Mouse (Mus musculus): Measurements from ENCODE around the gene Ythdf2. TPM values are rescaled to one million over a fixed set of nuclear protein-coding genes. Genes with fewer than 3 reads are reported as not detected.

The Ythdf2 gene
- 87.7 and 97.8 TPM in 2 replicates for polyA plus RNA-seq (2015; fragmentation: Nextera tagmentation; extraction: Ambion mirVana)

- H3K27ac ChIP-seq (ENCODE audit: low read length): peak within 1 kb of the TSS; percentile 85
- H3K36me3 ChIP-seq (ENCODE audit: control insufficient read depth, insufficient read depth, low read length): peaks cover 4% of the 10 kb centered on the region
- H3K9me3 ChIP-seq (ENCODE audit: control insufficient read depth, low read length): no peaks in the 10 kb centered on the region
- H3K4me3 ChIP-seq (ENCODE audit: low read length): peak within 1 kb of the TSS; percentile 94
- 2% methylated on average over 53 of the region's 78 CpGs for WGBS
- H3K4me1 ChIP-seq (replicated peaks; ENCODE audit: control insufficient read depth, insufficient read depth, low read length): peaks cover 13% of the 10 kb centered on the region
- H3K4me2 ChIP-seq (ENCODE audit: low read depth, low read length): peak within 1 kb of the TSS; percentile 56
- H3K9ac ChIP-seq (ENCODE audit: low read length): peak within 1 kb of the TSS; percentile 99
- no peaks in the 10 kb centered on the region for H3K27me3 ChIP-seq (ENCODE audit: control insufficient read depth, insufficient read depth, low read depth, low read length)
- peak; percentile 99 for ATAC-seq (ENCODE audit: low read depth)
Measured at GRCm38 (mm10) chr4:132211953-132212734, at the start of gene Ythdf2. TSS of gene Ythdf2 (minus strand) at chr4:132212303.

DNA sequence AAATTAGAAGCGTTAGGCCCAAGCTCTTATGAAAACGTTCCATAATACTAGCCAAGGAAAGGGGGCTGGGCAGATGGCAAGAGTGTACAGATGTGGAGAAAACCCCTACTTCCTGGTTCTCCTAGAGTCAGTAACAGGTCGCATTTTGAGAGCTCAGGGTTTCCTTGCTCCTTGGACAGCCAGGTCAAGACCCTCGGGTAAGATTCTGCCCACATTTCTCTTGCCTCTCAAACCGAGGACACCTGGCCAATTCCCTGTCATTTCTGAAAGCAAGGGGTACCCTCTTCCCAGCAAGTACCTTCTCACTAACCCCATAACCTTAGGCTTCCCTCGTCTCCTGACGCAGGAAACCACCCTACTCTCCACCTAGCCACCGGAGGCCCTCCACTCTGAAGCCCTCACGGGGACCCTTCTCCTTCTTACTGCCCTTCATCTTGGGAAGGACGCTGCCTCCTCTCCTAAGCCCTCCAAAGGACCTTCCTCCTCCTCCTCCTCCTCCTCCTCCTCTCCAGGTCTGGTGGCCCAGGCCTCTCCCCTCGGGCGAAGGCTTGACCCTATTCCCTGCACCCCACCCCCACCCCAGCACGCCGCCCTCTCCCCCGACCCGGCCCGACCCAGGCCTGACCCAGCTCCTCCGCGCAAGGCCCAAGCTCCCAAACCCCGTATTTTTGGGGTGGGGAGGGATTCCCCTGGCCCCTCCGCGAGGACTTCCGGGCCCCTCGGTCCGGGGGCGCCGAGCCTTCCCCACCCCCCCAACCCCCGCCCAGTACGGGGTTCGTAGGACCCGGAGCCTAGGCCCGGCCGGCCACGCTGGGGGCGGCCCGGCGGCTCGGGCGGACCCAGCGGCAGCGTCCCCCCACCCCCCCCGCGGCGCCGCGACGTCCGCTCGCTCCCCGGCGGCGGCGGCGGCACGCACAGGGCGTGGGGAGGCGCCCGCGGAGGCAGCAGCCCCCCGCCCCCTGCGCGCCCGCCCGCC lies 48.6 kb upstream of the Ythdf2 start:
- no peaks in the 10 kb centered on the region for H3K36me3 ChIP-seq (ENCODE audit: control insufficient read depth, insufficient read depth, low read length)
- WGBS: under 1% methylated on average over 56 of the region's 64 CpGs
- H3K27ac ChIP-seq (ENCODE audit: low read length): peak overlapping the region; percentile 96
- peak overlapping the region; percentile 91 for H3K4me3 ChIP-seq (ENCODE audit: low read length)
- H3K9ac ChIP-seq (ENCODE audit: low read length): peak overlapping the region; percentile 98
- no peaks in the 10 kb centered on the region for H3K9me3 ChIP-seq (ENCODE audit: control insufficient read depth, low read length)
- no peaks in the 10 kb centered on the region for H3K27me3 ChIP-seq (ENCODE audit: control insufficient read depth, insufficient read depth, low read depth, low read length)
- peaks cover 20% of the 10 kb centered on the region for H3K4me1 ChIP-seq (replicated peaks; ENCODE audit: control insufficient read depth, insufficient read depth, low read length)
- ATAC-seq (ENCODE audit: low read depth): peak; percentile 91
- peak overlapping the region; percentile 88 for H3K4me2 ChIP-seq (ENCODE audit: low read depth, low read length)

GRCm38 (mm10) chr4:132259248-132259647 lies 47.1 kb upstream of the Ythdf2 start:
- 72% methylated on average over 4 of the region's 4 CpGs for WGBS

DNA sequence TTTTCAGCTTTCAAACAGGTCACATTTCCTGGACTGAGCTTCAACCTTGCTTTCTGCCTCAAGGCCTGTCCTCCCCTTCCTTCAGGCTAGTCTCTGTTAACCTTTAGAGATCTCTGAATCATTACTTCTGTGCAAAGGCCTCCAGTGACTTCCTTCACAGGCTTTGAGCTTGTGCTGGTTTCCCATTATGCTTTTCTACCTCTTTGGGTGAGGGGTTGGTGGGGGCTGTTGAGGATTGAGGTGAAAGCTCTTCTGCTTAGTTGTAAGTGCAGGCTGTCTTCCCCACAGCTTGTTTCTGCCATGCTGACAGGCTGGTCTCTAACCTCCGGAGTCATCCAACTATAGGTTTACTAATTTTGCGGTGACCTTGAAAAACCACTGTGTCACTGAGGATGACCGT lies 44.3 kb upstream of the Ythdf2 start:
- Histone ChIP-seq H3K27ac (ENCODE audit: low read length) (0 out of 2 replicates have a peak overlapping the region, but pooled peaks have one; percentile 8), H3K9ac (ENCODE audit: low read length) (no peak overlapping the region)

More at GRCm38 (mm10) chr4:132259248-132259647, 47.1 kb upstream of the Ythdf2 start:
- Histone ChIP-seq H3K36me3 (ENCODE audit: control insufficient read depth, insufficient read depth, low read length) (no peaks in the 10 kb centered on the region), H3K4me2 (ENCODE audit: low read depth, low read length) (peak overlapping the region; percentile 88), H3K4me1 (replicated peaks; ENCODE audit: control insufficient read depth, insufficient read depth, low read length) (peaks cover 20% of the 10 kb centered on the region), H3K9me3 (ENCODE audit: control insufficient read depth, low read length) (no peaks in the 10 kb centered on the region), H3K9ac (ENCODE audit: low read length) (no peak overlapping the region; the same call in 1 of the 2 replicates), H3K4me3 (ENCODE audit: low read length) (no peak overlapping the region; the same call in 1 of the 2 replicates), H3K27me3 (ENCODE audit: control insufficient read depth, insufficient read depth, low read depth, low read length) (no peaks in the 10 kb centered on the region), H3K27ac (ENCODE audit: low read length) (no peak overlapping the region)
- no peak for ATAC-seq (ENCODE audit: low read depth)

GRCm38 (mm10) chr4:132254986-132255385 lies 42.9 kb upstream of the Ythdf2 start:
- no peaks in the 10 kb centered on the region for H3K27me3 ChIP-seq (ENCODE audit: control insufficient read depth, insufficient read depth, low read depth, low read length)
- H3K4me2 ChIP-seq (ENCODE audit: low read depth, low read length): no peak overlapping the region
- H3K4me3 ChIP-seq (ENCODE audit: low read length): no peak overlapping the region
- H3K9ac ChIP-seq (ENCODE audit: low read length): no peak overlapping the region
- 76% methylated on average over 3 of the region's 3 CpGs for WGBS
- H3K9me3 ChIP-seq (ENCODE audit: control insufficient read depth, low read length): no peaks in the 10 kb centered on the region
- no peak for ATAC-seq (ENCODE audit: low read depth)
- peaks cover 9% of the 10 kb centered on the region for H3K4me1 ChIP-seq (replicated peaks; ENCODE audit: control insufficient read depth, insufficient read depth, low read length)
- H3K27ac ChIP-seq (ENCODE audit: low read length): no peak overlapping the region
- peaks cover 8% of the 10 kb centered on the region for H3K36me3 ChIP-seq (ENCODE audit: control insufficient read depth, insufficient read depth, low read length)

More for the DNA sequence above, 44.3 kb upstream of the Ythdf2 start:
- Histone ChIP-seq H3K4me3 (ENCODE audit: low read length) (no peak overlapping the region), H3K27me3 (ENCODE audit: control insufficient read depth, insufficient read depth, low read depth, low read length) (no peaks in the 10 kb centered on the region), H3K9me3 (ENCODE audit: control insufficient read depth, low read length) (no peaks in the 10 kb centered on the region), H3K4me1 (replicated peaks; ENCODE audit: control insufficient read depth, insufficient read depth, low read length) (peaks cover 13% of the 10 kb centered on the region), H3K4me2 (ENCODE audit: low read depth, low read length) (no peak overlapping the region), H3K36me3 (ENCODE audit: control insufficient read depth, insufficient read depth, low read length) (no peaks in the 10 kb centered on the region)
- 89% methylated on average over 3 of the region's 3 CpGs for WGBS
- ATAC-seq (ENCODE audit: low read depth): no peak

- Histone ChIP-seq H3K4me2 (ENCODE audit: low read depth, low read length) (no peak overlapping the region), H3K36me3 (ENCODE audit: control insufficient read depth, insufficient read depth, low read length) (peaks cover 13% of the 10 kb centered on the region), H3K4me1 (replicated peaks; ENCODE audit: control insufficient read depth, insufficient read depth, low read length) (no peaks in the 10 kb centered on the region; the same call in 1 of the 2 replicates), H3K27ac (ENCODE audit: low read length) (no peak overlapping the region; the same call in 1 of the 2 replicates), H3K9me3 (ENCODE audit: control insufficient read depth, low read length) (no peaks in the 10 kb centered on the region), H3K4me3 (ENCODE audit: low read length) (no peak overlapping the region), H3K27me3 (ENCODE audit: control insufficient read depth, insufficient read depth, low read depth, low read length) (no peaks in the 10 kb centered on the region), H3K9ac (ENCODE audit: low read length) (no peak overlapping the region)
- WGBS: 56% methylated on average over 2 of the region's 2 CpGs
- ATAC-seq (ENCODE audit: low read depth): no peak
Measured at GRCm38 (mm10) chr4:132253622-132254021, 41.5 kb upstream of the Ythdf2 start.

DNA sequence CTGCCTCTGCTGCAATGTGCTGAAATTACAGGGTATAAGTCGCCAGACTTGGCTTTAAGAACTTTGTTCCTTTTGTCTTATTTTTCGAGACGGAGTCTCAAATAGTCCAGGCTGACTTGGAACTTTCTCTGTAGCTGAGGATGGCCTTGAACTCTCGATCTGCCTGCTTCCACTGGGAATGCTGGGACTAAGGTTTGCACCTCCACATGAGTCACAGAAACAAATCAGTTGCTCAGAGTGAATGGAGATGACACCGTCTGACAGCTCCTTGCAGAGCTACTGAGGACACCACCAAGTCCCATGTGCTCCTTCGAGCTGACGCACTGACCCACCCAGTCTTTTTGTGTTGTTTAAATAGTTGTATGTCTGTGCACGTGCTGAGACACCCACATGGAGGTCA lies 41.0 kb upstream of the Ythdf2 start:
- Histone ChIP-seq H3K4me1 (replicated peaks; ENCODE audit: control insufficient read depth, insufficient read depth, low read length) (no peaks in the 10 kb centered on the region; the same call in 1 of the 2 replicates), H3K36me3 (ENCODE audit: control insufficient read depth, insufficient read depth, low read length) (peaks cover 13% of the 10 kb centered on the region), H3K9me3 (ENCODE audit: control insufficient read depth, low read length) (no peaks in the 10 kb centered on the region), H3K4me2 (ENCODE audit: low read depth, low read length) (no peak overlapping the region), H3K4me3 (ENCODE audit: low read length) (no peak overlapping the region), H3K9ac (ENCODE audit: low read length) (no peak overlapping the region), H3K27me3 (ENCODE audit: control insufficient read depth, insufficient read depth, low read depth, low read length) (no peaks in the 10 kb centered on the region), H3K27ac (ENCODE audit: low read length) (peak overlapping the region; percentile 21; the same call in 1 of the 2 replicates)
- ATAC-seq (ENCODE audit: low read depth): no peak
- WGBS: 75% methylated on average over 8 of the region's 8 CpGs

- no peak overlapping the region for H3K4me3 ChIP-seq (ENCODE audit: low read length)
- no peak overlapping the region for H3K27ac ChIP-seq (ENCODE audit: low read length)
- no peaks in the 10 kb centered on the region; the same call in 1 of the 2 replicates for H3K4me1 ChIP-seq (replicated peaks; ENCODE audit: control insufficient read depth, insufficient read depth, low read length)
- H3K27me3 ChIP-seq (ENCODE audit: control insufficient read depth, insufficient read depth, low read depth, low read length): no peaks in the 10 kb centered on the region
- no peak for ATAC-seq (ENCODE audit: low read depth)
- H3K9ac ChIP-seq (ENCODE audit: low read length): no peak overlapping the region
- peaks cover 13% of the 10 kb centered on the region for H3K36me3 ChIP-seq (ENCODE audit: control insufficient read depth, insufficient read depth, low read length)
- no peaks in the 10 kb centered on the region for H3K9me3 ChIP-seq (ENCODE audit: control insufficient read depth, low read length)
- H3K4me2 ChIP-seq (ENCODE audit: low read depth, low read length): no peak overlapping the region
- WGBS: 89% methylated on average over 9 of the region's 9 CpGs
Measured at GRCm38 (mm10) chr4:132251596-132251995, 39.5 kb upstream of the Ythdf2 start.
